Mouse (Mus musculus) small intestine, adult 2 months (tissue): ENCODE data around the gene Hmgcs1. TPM values are rescaled to one million over a fixed set of nuclear protein-coding genes. Genes with fewer than 3 reads are reported as not detected.

Source experiments
- H3K27ac ChIP-seq: fragments of 200-500 bp; 2 replicates; pipeline ENCODE4 v1.5.1; 2012; ENCODE audit warnings: low read depth, low read length, control low read depth, inconsistent platforms; ENCODE audit not compliant: insufficient read depth
- H3K27me3 ChIP-seq: fragments of 200-500 bp; 2 replicates; pipeline ENCODE4 v1.6.1; 2012; ENCODE audit warnings: mild to moderate bottlenecking, moderate library complexity, low read length, inconsistent platforms; ENCODE audit not compliant: control insufficient read depth, insufficient read depth
- H3K36me3 ChIP-seq: fragments of 200-500 bp; 2 replicates; pipeline ENCODE4 v1.6.1; 2012; ENCODE audit warnings: mild to moderate bottlenecking, low read length, control low read depth, inconsistent platforms; ENCODE audit not compliant: control insufficient read depth, insufficient read depth
- H3K4me1 ChIP-seq: fragments of 200-500 bp; 2 replicates; pipeline ENCODE4 v1.6.1; 2012; ENCODE audit warnings: low read length, inconsistent platforms, mixed read lengths; ENCODE audit not compliant: control insufficient read depth, insufficient read depth, insufficient read length
- H3K4me3 ChIP-seq: fragments of 200-500 bp; 2 replicates; pipeline ENCODE4 v1.5.1; 2012; ENCODE audit warnings: low read depth, mild to moderate bottlenecking, control low read depth, inconsistent platforms, low read length, moderate library complexity
- CTCF ChIP-seq: fragments of 200-500 bp; IDR thresholded peaks from 2 replicates; pipeline ENCODE4 v1.5.1; 2012; ENCODE audit warnings: low read depth, mild to moderate bottlenecking, control low read depth, inconsistent platforms, low read length, moderate library complexity, mixed read lengths; ENCODE audit not compliant: insufficient replicate concordance, insufficient read length; ENCODE audit errors: extremely low read depth
- POLR2A ChIP-seq: fragments of 200-500 bp; IDR thresholded peaks from 2 replicates; pipeline ENCODE4 v1.6.1; 2012; ENCODE audit warnings: low read depth, mild to moderate bottlenecking, control low read depth, inconsistent platforms, low read length, moderate library complexity
- WGBS: fragments of 180-500 bp; shearing (Covaris S2); methylation state at CpG from one replicate; pipeline ENCODE4 v1.1.7; 2018; 5-methylcytosine and 5-hydroxymethylcytosine counted together
- polyA plus RNA-seq: library from polyadenylated mRNA; depleted of rRNA; stranded (reverse); fragments of >200 nt; gene quantifications from 2 replicates; pipeline ENCODE4 v1.2.3, GENCODE M21; 2012; rRNA removed

Hmgcs1 gene
- polyA plus RNA-seq, 1 experiment: 14.3 TPM

DNA sequence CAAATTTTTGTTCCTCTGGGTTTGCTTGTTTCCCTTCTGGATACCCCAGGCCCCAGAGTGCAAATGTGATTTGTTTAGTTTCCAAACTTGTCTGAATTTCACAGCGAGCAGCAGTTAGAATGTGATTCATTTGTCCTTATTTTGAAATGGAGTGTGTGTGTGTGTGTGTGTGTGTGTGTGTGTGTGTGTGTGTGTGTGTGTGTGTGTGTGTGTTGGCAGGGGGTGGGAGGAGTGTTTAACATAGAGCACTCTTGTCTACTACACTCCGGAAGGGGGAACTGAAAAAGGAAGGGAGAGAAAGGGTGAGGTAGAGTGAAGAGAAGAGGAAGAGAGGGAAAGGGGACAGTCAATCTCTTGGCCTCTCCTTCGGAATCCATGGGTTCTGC lies 64.4 kb downstream of the Hmgcs1 start:
- Histone ChIP-seq H3K4me1 (peaks cover 11% of the 10 kb centered on the region; the same call in 1 of the 2 replicates), H3K4me3 (no peak overlapping the region), H3K27ac (no peak overlapping the region), H3K36me3 (no peaks in the 10 kb centered on the region), H3K27me3 (no peaks in the 10 kb centered on the region)
- WGBS: 61% methylated on average over 3 of the region's 3 CpGs
- TF ChIP-seq CTCF (no peak), POLR2A (no peak)

DNA sequence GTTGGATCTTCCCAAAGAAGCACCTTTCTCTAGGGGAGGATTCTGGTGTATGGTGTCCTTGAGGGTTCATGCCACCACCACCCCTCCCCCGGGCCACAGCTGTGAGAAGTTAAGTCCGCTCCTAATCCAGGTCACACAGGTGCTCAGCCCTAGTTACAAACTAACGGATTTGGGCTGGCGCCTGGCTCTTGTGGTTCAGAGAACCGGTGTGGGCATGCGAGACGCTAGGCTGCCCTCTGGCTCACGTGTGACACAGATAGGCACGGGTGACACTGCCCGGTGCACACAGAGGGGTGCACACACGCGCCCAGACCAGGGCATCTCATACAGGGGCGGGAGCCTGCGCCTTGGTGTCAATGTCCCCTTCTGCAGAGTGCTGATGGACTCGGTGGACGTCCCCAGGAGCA lies 65.0 kb downstream of the Hmgcs1 start:
- H3K4me1 ChIP-seq: peaks cover 11% of the 10 kb centered on the region; the same call in 1 of the 2 replicates
- 3% methylated on average over 16 of the region's 16 CpGs for WGBS
- peak overlapping the region; percentile 13; the same call in 1 of the 2 replicates for H3K27ac ChIP-seq
- H3K36me3 ChIP-seq: 0 out of 2 replicates have a peak, but pooled peaks cover under 1% of the 10 kb centered on the region
- H3K27me3 ChIP-seq: no peaks in the 10 kb centered on the region
- H3K4me3 ChIP-seq: peak overlapping the region; percentile 65
- TF ChIP-seq CTCF (no peak), POLR2A (no peak)

GRCm38 (mm10) chr13:119755681-119756471 lies 65.7 kb downstream of the Hmgcs1 start, which contains the start of gene Nim1k:
Nim1k (minus strand) TSS chr13:119755882.
- TF ChIP-seq CTCF: no peak
- TF ChIP-seq POLR2A: no peak
- Histone ChIP-seq H3K27me3 (no peaks in the 10 kb centered on the region), H3K4me3 (peak within 1 kb of the TSS; percentile 65), H3K36me3 (peaks cover 2% of the 10 kb centered on the region; the same call in 1 of the 2 replicates), H3K4me1 (peaks cover 11% of the 10 kb centered on the region; the same call in 1 of the 2 replicates), H3K27ac (peak within 1 kb of the TSS; percentile 13; the same call in 1 of the 2 replicates)
- WGBS: 2% methylated on average over 43 of the region's 43 CpGs

DNA sequence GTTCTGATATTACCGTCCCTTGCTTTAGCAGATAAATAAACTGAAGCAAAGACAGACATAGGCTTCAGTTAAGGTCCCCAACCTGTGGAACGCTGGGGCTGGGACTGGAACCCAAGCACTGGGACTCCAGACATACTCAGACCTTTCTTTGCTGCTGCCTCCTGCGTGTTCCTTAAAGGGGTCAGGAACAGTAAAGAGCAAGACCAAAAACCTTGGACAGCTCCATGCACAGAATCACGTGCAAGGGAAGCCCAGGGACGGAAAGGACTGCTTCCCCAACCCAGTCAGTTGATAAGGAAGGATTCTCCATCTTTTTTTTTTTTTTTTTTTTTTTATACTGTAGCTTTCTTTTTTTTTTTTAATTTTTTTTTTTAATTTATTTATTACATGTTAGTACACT lies 66.7 kb downstream of the Hmgcs1 start:
- TF ChIP-seq CTCF (no peak), POLR2A (no peak)
- Histone ChIP-seq H3K4me1 (peaks cover 11% of the 10 kb centered on the region; the same call in 1 of the 2 replicates), H3K4me3 (no peak overlapping the region), H3K27me3 (no peaks in the 10 kb centered on the region), H3K36me3 (peaks cover 9% of the 10 kb centered on the region; the same call in 1 of the 2 replicates), H3K27ac (no peak overlapping the region)
- WGBS: 64% methylated on average over 5 of the region's 5 CpGs

Other genes with a start within 250 kb of the Hmgcs1 start
- gene 4833420G17Rik, start 227.6 kb upstream of the Hmgcs1 start, polyA plus RNA-seq: 3.2 and 8.6 TPM in 2 replicates
- 2.8 and 5.6 TPM in 2 replicates for gene Tmem267, start 202.3 kb upstream of the Hmgcs1 start, polyA plus RNA-seq
- gene 3110070M22Rik, start 202.0 kb upstream of the Hmgcs1 start, polyA plus RNA-seq: 0.96 and 1.6 TPM in 2 replicates
- 2.4 and 2.8 TPM in 2 replicates for gene Ccl28, start 66.6 kb upstream of the Hmgcs1 start, polyA plus RNA-seq
- 0.05 TPM in 2 replicates for gene Nim1k, start 65.5 kb downstream of the Hmgcs1 start, polyA plus RNA-seq
- gene Zfp131, start 100.5 kb downstream of the Hmgcs1 start, polyA plus RNA-seq: 1.6 and 3.6 TPM in 2 replicates
- gene AF067063, start 139.8 kb downstream of the Hmgcs1 start, polyA plus RNA-seq: not detected in 2 replicates
- gene D13Ertd608e, start 145.6 kb downstream of the Hmgcs1 start, polyA plus RNA-seq: not detected in 2 replicates
- gene Tcstv1, start 204.4 kb downstream of the Hmgcs1 start, polyA plus RNA-seq: not detected in 2 replicates
- gene Gm21761, start 238.9 kb downstream of the Hmgcs1 start, polyA plus RNA-seq: not detected in 2 replicates